Mouse (Mus musculus) embryonic facial prominence, embryonic 14.5 days (tissue): ENCODE measurements at regions not wholly inside any gene's neighbourhood (a gene's known extent, or its start where the extent isn't known, plus 50 kb on each side); places are given as distances from the start of the nearest gene placed in this dataset.

Experiments
- ATAC-seq: fragments of 200-750 bp; cut with Nextera tagmentation; 2 replicates; pipeline ENCODE4 v1.8.0; 2017; ENCODE audit warnings: low read depth, moderate number of reproducible peaks, moderate TSS enrichment
- DNase-seq: peaks from one replicate; pipeline ENCODE4 v3.0.0-alpha.2; 2015; ENCODE audit warnings: low spot score
- H3K27ac ChIP-seq: fragments of 300-500 bp; sonication (generic); replicated peaks from 2 replicates; pipeline ENCODE4 v1.5.1; 2014; ENCODE audit warnings: low read depth, mild to moderate bottlenecking, low read length, moderate library complexity
- H3K27me3 ChIP-seq: fragments of 300-500 bp; sonication (generic); replicated peaks from 2 replicates; pipeline ENCODE4 v1.6.1; 2014; ENCODE audit warnings: low read length; ENCODE audit not compliant: control insufficient read depth, insufficient read depth
- H3K36me3 ChIP-seq: fragments of 300-500 bp; sonication (generic); 2 replicates; pipeline ENCODE4 v1.6.1; 2014; ENCODE audit warnings: low read length, mixed read lengths; ENCODE audit not compliant: control insufficient read depth, insufficient read depth
- H3K4me1 ChIP-seq: fragments of 300-500 bp; sonication (generic); 2 replicates; pipeline ENCODE4 v1.6.1; 2014; ENCODE audit warnings: antibody characterized with exemption, low read length; ENCODE audit not compliant: control insufficient read depth, insufficient read depth
- H3K4me2 ChIP-seq: fragments of 300-500 bp; sonication (generic); 2 replicates; pipeline ENCODE4 v1.6.1; 2014; ENCODE audit warnings: low read depth, mild to moderate bottlenecking, low read length, moderate library complexity, mixed read lengths
- H3K4me3 ChIP-seq: fragments of 300-500 bp; sonication (generic); 2 replicates; pipeline ENCODE4 v1.5.1; 2014; ENCODE audit warnings: low read depth, mild to moderate bottlenecking, low read length
- H3K9ac ChIP-seq: fragments of 300-500 bp; sonication (generic); 2 replicates; pipeline ENCODE4 v1.6.1; 2014; ENCODE audit warnings: low read depth, mild to moderate bottlenecking, low read length, moderate library complexity, mixed read lengths
- H3K9me3 ChIP-seq: fragments of 300-500 bp; sonication (generic); 2 replicates; pipeline ENCODE4 v1.6.1; 2016; ENCODE audit warnings: low read length; ENCODE audit not compliant: control insufficient read depth

DNA sequence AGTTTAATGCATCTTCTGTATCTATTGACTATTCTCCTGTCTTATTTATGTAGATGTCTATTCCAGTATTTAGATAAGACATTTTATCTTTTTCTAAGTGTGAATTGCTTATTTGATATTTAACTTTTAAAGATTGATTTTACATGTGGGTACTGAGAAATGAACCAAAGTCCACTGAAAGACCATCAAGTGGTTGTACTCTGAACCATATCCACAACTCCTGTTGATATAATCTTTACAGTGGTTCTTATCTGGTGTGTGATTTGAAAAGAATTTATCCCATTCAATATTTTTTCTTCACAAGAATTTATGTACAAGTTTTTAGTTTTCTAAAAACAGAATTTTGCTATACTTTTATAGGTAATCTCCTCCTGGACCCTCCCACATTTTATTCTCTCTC is 422.6 kb upstream of the Galntl6 start:
- Histone ChIP-seq H3K4me2 (no peak overlapping the region), H3K27me3 (no peaks in the 10 kb centered on the region), H3K9me3 (no peaks in the 10 kb centered on the region), H3K9ac (no peak overlapping the region), H3K4me1 (no peaks in the 10 kb centered on the region), H3K27ac (no peak overlapping the region), H3K4me3 (no peak overlapping the region), H3K36me3 (no peaks in the 10 kb centered on the region)
- ATAC-seq = no peak
- DNase-seq = no peak
